Mouse (Mus musculus) urinary bladder, postnatal 25 days (tissue): ENCODE measurements around the gene Ccdc188.

Experiments used
- DNase-seq: peaks from one replicate; pipeline ENCODE4 v3.0.0; 2022; ENCODE audit warnings: low spot score

Ccdc188 gene

GRCm38 (mm10) chr16:18235389-18236065, 17.8 kb downstream of the Ccdc188 start:
- peak; percentile 57 for DNase-seq

GRCm38 (mm10) chr16:18236676-18237501, 19.2 kb downstream of the Ccdc188 start:
- no peak for DNase-seq

- DNase-seq: no peak
These were observed 23.9 kb downstream of the Ccdc188 start for GRCm38 (mm10) chr16:18241581-18241980.

GRCm38 (mm10) chr16:18247521-18248399, 30.1 kb downstream of the Ccdc188 start:
- DNase-seq: no peak

- peak; percentile 99 for DNase-seq
These were observed 31.0 kb downstream of the Ccdc188 start, which contains the start of the genes Trmt2a and Ranbp1 for GRCm38 (mm10) chr16:18248433-18249363. TSS of gene Trmt2a (plus strand) at chr16:18248679. TSS of gene Ranbp1 (minus strand) at chr16:18248732.

GRCm38 (mm10) chr16:18249364-18249967, 31.8 kb downstream of the Ccdc188 start:
- DNase-seq: peak; percentile 38

GRCm38 (mm10) chr16:18250231-18250630, 32.6 kb downstream of the Ccdc188 start:
- DNase-seq: no peak

GRCm38 (mm10) chr16:18250828-18251790, 33.4 kb downstream of the Ccdc188 start:
- no peak for DNase-seq

- no peak for DNase-seq
These were observed 35.1 kb downstream of the Ccdc188 start for GRCm38 (mm10) chr16:18252736-18253135.

GRCm38 (mm10) chr16:18253866-18254265, 36.2 kb downstream of the Ccdc188 start:
- DNase-seq: no peak

GRCm38 (mm10) chr16:18258221-18258620, 40.5 kb downstream of the Ccdc188 start, which contains the start of gene Gm49776:
TSS of gene Gm49776 (minus strand) at chr16:18258321.
- DNase-seq: no peak

GRCm38 (mm10) chr16:18265024-18265423, 47.3 kb downstream of the Ccdc188 start:
- DNase-seq: no peak

GRCm38 (mm10) chr16:18268182-18268581, 50.5 kb downstream of the Ccdc188 start:
- DNase-seq: no peak
